Mouse (Mus musculus) kidney, postnatal 25 days (tissue): ENCODE measurements around the gene Csnk2b.

Experiments used
- DNase-seq, 2 experiments: peaks; one replicate each; pipeline ENCODE4 v3.0.0; 2021; ENCODE audit warnings: mixed read lengths in 2 of 2

Csnk2b gene

DNA sequence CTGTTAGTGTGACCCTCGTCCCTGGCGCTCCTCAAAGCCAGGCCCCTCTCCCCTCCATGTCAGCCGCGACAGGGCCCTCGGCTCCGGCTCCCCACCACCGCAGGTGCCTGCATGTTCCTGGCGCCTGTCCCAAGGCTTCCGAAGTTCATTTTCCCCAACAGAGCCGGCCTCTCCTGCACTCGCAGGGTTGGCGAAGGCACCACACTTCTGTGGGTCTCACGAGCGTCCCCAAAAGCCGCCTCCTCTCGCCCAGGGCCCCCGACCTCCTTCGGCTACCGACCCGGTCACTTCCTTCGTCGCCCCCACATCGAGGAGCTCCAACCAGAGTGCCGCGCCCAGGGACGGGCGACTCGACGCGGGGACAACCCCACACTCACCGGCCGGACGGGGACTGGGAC lies 1.1 kb downstream of the Csnk2b start:
- DNase-seq, result peak; percentile 65 to 78

- DNase-seq, result peak in 1 of 2 experiments; percentile 33
Measured at GRCm38 (mm10) chr17:35115046-35116019, 6.5 kb downstream of the Csnk2b start, which contains the start of gene Ly6g5b. Gene Ly6g5b (minus strand): TSS chr17:35115428.

- no peak for DNase-seq
Measured at GRCm38 (mm10) chr17:35111774-35112173, 10.1 kb downstream of the Csnk2b start.

DNA sequence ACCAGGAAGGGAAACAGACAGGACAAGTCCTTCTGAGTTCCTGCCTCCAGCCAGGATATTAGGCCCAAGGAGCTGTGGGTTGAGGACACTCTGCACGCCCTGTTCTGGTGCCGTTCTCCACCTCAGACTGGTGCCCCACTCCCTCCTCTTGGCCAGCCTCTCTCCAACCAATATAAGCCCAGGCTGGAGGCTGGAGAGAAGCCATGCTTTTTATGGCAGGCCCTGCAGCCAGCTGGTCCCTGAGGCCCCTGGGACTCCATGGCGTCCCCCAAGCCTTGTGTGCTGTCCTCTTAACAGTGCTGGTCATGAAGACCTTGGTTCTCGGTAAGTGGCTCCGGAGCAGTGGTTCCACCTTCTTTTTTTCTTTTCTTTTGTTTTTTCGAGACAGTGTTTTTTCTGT lies 13.8 kb downstream of the Csnk2b start, which contains the start of gene Ly6g5c:
Ly6g5c (plus strand) TSS at position 183 of the 400 bp plus-strand sequence.
- no peak for DNase-seq

- DNase-seq, result no peak
Measured at GRCm38 (mm10) chr17:35106522-35106921, 15.3 kb downstream of the Csnk2b start.

DNA sequence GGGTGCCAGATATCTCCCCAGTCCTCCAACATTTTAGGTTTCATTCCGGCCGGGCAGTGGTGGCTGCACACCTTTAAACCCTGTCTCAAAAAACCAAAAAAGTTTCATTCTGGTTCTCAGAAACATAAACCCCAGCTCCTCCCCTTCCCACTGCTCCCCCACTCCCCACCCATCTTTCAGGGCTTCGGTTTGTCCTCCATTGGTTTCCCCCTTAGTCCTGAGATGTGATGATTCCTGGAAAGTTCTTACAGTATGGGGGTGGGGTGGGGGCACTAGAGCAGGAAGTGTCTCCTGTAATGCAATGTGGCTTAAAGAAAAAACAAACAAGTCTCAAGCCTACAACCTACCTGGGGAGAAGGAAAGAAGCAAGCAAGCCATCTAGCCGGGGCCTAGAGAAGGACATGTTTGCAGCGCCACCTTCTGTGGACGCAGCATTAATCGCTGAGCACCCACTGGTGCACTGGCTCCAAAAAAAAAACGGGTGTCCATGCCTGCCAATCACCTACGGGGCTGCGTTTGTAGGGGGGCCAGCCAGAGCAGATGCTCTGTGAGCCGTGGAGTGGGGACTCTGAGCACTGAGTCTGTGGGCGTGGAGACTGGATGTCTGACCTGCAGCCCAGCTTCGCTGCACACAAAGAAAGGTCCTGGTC lies 16.0 kb downstream of the Csnk2b start:
- DNase-seq, result peak; percentile 61 to 76

GRCm38 (mm10) chr17:35104754-35105153 lies 17.1 kb downstream of the Csnk2b start:
- no peak for DNase-seq

- DNase-seq, result no peak
Measured at GRCm38 (mm10) chr17:35104079-35104478, 17.8 kb downstream of the Csnk2b start.

DNA sequence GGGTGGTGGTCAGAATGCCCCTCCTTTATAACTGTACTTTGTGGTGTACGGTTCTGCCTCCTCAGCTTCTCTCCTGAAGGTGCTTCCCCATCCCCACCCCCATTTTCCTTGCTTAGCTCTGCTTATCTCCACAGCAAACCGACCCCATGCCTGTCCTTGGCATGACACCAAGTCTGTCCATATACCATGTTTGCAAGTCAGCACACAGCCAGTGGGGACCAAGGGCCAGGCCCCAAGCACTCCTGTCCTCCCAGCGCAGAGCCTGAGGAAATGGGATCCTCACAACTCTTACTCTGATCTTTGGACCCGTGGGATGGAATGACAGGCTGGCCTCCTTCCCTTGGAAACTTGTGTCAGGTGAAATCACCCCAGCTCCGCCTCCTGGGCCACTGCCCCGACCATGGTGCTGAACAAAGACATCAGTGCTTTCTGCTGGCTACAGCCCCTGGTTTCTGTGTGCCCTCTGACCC lies 18.6 kb downstream of the Csnk2b start:
- peak; percentile 79 to 90 for DNase-seq

DNA sequence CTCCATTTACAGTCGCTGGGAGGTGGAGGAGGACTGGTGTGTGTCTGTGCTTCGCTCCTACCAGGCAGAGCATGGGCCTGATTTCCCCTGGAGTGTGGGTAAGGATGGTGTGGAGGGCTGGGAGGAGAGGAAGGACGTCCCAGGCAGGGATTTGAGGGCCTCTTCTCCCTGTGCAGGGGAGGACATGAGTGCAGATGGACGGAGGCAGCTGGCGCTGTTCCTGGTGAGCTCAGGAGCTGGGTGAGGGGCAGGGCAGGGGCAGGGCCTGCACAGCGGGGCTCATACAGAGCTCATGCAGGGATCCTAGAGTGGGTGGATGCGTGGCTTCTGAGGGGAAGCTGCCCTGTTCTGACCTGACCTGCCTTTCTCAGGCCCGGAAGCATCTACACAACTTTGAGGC lies 19.6 kb downstream of the Csnk2b start:
- no peak for DNase-seq

GRCm38 (mm10) chr17:35101161-35101560 lies 20.7 kb downstream of the Csnk2b start:
- DNase-seq, result no peak

GRCm38 (mm10) chr17:35100196-35100765 lies 21.6 kb downstream of the Csnk2b start:
- peak in 1 of 2 experiments; percentile 76 for DNase-seq

DNA sequence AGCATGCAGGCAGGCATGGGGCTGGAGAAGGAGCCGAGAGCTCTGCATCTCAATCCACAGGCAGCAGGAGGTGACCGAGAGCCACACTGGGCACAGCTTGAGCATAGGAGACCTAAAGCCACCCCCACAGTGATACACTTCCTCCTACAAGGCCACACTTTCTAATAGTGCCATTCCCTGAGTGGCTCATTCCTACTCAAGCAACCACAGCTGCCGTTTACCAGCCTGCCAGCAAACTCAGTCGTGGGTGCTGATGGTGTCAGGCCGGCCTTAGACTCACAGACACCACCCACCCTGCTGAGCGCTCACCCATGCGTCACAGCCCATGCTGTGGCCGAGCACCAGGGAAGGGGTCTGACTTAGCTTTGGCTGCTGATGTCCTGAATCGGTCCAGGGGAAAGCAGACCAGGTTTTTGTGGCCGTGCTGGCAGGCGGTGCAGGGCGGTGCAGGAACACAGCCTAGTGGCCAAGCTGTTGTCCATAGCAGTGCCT lies 24.6 kb downstream of the Csnk2b start:
- peak; percentile 42 to 53 for DNase-seq

- no peak for DNase-seq
Measured at GRCm38 (mm10) chr17:35096597-35096996, 25.3 kb downstream of the Csnk2b start.

GRCm38 (mm10) chr17:35094475-35095365 lies 27.1 kb downstream of the Csnk2b start:
- no peak for DNase-seq

DNA sequence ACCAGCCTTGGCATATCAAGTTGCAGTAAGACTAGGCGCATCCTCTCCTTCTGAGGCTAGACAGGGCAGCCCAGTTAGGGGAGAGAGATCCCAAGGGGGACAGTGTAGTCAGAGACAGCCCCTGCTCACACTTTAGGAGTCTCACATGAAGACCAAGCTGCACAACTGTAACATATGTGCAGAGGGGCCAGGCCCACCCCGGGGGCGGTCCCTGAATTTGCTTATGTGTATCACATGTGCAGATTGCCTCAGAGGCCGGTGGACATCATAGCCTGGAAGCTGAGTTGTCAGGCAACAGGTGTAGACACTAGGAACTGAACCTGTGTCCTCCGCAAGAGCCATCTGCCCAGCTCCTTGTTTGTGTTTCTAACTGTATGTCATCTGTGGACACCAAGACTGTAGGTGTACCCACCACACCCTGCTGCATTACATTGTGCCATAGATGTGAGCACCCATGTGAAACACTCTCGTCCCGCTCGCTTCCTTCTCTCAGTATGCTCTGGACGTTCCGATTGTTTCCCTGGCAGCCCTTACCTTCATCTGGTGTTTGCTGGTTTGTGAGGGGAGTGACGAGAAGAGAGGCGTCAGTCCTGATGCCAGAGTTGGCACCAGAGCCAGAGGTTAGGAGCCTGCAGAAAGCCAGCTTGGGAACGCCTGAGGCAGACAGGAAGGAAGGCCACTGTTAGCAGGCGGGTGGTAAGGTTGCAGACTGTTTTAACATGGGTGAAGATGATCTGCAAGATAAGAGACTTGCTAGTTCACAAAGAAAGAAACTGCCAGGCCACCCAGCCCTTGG lies 29.3 kb downstream of the Csnk2b start:
- no peak for DNase-seq

GRCm38 (mm10) chr17:35090166-35090932 lies 31.5 kb downstream of the Csnk2b start:
- DNase-seq, result no peak

- peak; percentile 95 to 98 for DNase-seq
Measured at GRCm38 (mm10) chr17:35088825-35089644, 32.8 kb downstream of the Csnk2b start, which contains the start of gene Abhd16a. Gene Abhd16a (plus strand): TSS chr17:35089263.

DNA sequence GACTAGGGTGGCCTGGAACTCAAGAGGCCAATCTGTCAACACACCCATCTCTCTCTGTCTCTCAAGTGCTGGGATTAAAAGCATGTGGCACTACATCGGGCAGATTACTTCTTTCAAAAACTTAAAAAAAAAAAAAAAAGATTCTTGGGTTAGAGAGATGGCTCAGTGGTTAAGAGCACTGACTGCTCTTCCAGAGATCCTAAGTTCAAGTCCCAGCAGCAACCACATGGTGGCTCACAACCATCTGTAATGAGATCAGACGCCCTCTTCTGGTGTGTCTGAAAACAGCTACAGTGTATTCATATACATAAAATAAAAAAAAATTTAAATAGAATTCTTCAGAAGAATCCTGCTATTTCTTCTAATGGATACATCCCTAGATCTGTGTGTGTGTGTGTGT lies 33.7 kb downstream of the Csnk2b start:
- no peak for DNase-seq
